Mouse (Mus musculus): ENCODE data around the gene Grip1.

DNA sequence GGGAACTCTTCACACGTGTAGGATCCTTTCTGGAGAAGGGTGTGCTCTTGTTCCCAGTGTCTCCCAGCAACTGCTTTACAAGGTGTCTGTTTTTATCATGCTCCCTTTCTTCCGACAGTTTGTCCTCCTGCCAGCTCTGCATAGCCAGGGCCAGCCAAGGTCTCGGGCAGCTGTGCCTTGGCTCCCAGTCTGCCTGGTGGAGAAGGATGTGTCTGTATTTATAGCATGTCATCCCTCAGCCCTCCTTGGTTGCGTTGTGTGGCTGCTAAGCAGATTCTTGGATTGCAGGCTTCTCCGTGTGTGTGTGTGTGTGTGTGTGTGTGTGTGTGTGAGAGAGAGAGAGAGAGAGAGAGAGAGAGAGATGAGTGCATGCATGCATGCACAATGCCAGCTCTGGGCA, 42.6 kb downstream of the Grip1 start:
- TF ChIP-seq MAX (IDR thresholded peaks at IDR 0.05; ENCODE audit: low read depth) (no peak), TCF12 (IDR thresholded peaks at IDR 0.05; ENCODE audit: insufficient read depth, poor library complexity, severe bottlenecking) (no peak), TCF3 (IDR thresholded peaks at IDR 0.05; ENCODE audit: insufficient read length, low read depth) (no peak), POLR2A (IDR thresholded peaks at IDR 0.05; ENCODE audit: insufficient read length, low read depth) (no peak), POLR2AphosphoS2 (IDR thresholded peaks at IDR 0.05; ENCODE audit: insufficient read length, low read depth) (no peak), USF1 (IDR thresholded peaks at IDR 0.05; ENCODE audit: low read depth) (no peak), E2F4 (IDR thresholded peaks at IDR 0.05; ENCODE audit: insufficient read depth) (no peak), MYOG (IDR thresholded peaks at IDR 0.05; ENCODE audit: control insufficient read depth in 1 of 3, insufficient read depth in 1 of 3, insufficient read length in 2 of 3, low read depth in 2 of 3) (peak in 1 of 3 experiments; percentile 63)

Data from myocyte (in vitro differentiated cells).